Mouse (Mus musculus) liver, embryonic 11.5 days (tissue): ENCODE data around the gene Clcn6. TPM values are rescaled to one million over a fixed set of nuclear protein-coding genes. Genes with fewer than 3 reads are reported as not detected.

ENCODE experiments used
- ATAC-seq: fragments of 200-750 bp; cut with Nextera tagmentation; replicated peaks from 2 replicates; pipeline ENCODE4 v1.8.0; 2017; ENCODE audit warnings: moderate number of reproducible peaks, mild to moderate bottlenecking, moderate TSS enrichment, moderate library complexity; ENCODE audit not compliant: low FRiP score
- DNase-seq: peaks from one replicate; pipeline ENCODE4 v3.0.0-alpha.2; 2017; ENCODE audit warnings: low spot score
- H3K27ac ChIP-seq: fragments of 300-500 bp; sonication (generic); 2 replicates; pipeline ENCODE4 v1.5.1; 2014; ENCODE audit warnings: mild to moderate bottlenecking, low read depth, low read length, control low read depth
- H3K27me3 ChIP-seq: fragments of 300-500 bp; sonication (generic); replicated peaks from 2 replicates; pipeline ENCODE4 v1.6.1; 2014; ENCODE audit warnings: low read length, mixed read lengths; ENCODE audit not compliant: control insufficient read depth, insufficient read depth
- H3K36me3 ChIP-seq: fragments of 300-500 bp; sonication (generic); 2 replicates; pipeline ENCODE4 v1.6.1; 2014; ENCODE audit warnings: mild to moderate bottlenecking, low read length, moderate library complexity, mixed read lengths; ENCODE audit not compliant: control insufficient read depth, insufficient read depth
- H3K4me1 ChIP-seq: fragments of 300-500 bp; sonication (generic); replicated peaks from 2 replicates; pipeline ENCODE4 v1.6.1; 2014; ENCODE audit warnings: low read length, mixed read lengths; ENCODE audit not compliant: control insufficient read depth, insufficient read depth
- H3K4me2 ChIP-seq: fragments of 300-500 bp; sonication (generic); 2 replicates; pipeline ENCODE4 v1.6.1; 2014; ENCODE audit warnings: mild to moderate bottlenecking, control low read depth, moderate library complexity
- H3K4me3 ChIP-seq: fragments of 300-500 bp; sonication (generic); 2 replicates; pipeline ENCODE4 v1.5.1; 2014; ENCODE audit warnings: low read depth, low read length, control low read depth
- H3K9ac ChIP-seq: fragments of 300-500 bp; sonication (generic); 2 replicates; pipeline ENCODE4 v1.6.1; 2014; ENCODE audit warnings: low read depth, low read length, control low read depth
- H3K9me3 ChIP-seq: fragments of 300-500 bp; sonication (generic); 2 replicates; pipeline ENCODE4 v1.6.1; 2016; ENCODE audit warnings: low read length, inconsistent platforms, mixed read lengths; ENCODE audit not compliant: control insufficient read depth
- WGBS: fragments of 180-500 bp; shearing (Covaris S2); extraction: QIAGEN DNeasy Blood & Tissue Kit; methylation state at CpG from one replicate; pipeline ENCODE4 v1.1.7; 2014; 5-methylcytosine and 5-hydroxymethylcytosine counted together
- polyA plus RNA-seq: library from polyadenylated mRNA; unstranded; fragments of >200 nt; fragmentation: Nextera tagmentation; extraction: Ambion mirVana; gene quantifications from 2 replicates; pipeline ENCODE4 v1.2.1, GENCODE M21; 2014

The Clcn6 gene
- polyA plus RNA-seq, 1 experiment from 2014 or later = 2.4 TPM

- Histone ChIP-seq H3K27me3 (no peaks in the 10 kb centered on the region), H3K9ac (no peak overlapping the region), H3K36me3 (peaks cover 18% of the 10 kb centered on the region), H3K4me2 (no peak overlapping the region), H3K27ac (no peak overlapping the region), H3K4me1 (peaks cover 5% of the 10 kb centered on the region), H3K9me3 (no peaks in the 10 kb centered on the region), H3K4me3 (no peak overlapping the region)
- ATAC-seq = no peak
- WGBS = 88% methylated on average over 9 of the region's 9 CpGs
- DNase-seq = no peak
These were observed 19.7 kb upstream of the Clcn6 start for GRCm38 (mm10) chr4:148058218-148058819.

GRCm38 (mm10) chr4:148057661-148058209, 19.1 kb upstream of the Clcn6 start:
- no peaks in the 10 kb centered on the region for H3K9me3 ChIP-seq
- WGBS = 66% methylated on average over 5 of the region's 5 CpGs
- no peaks in the 10 kb centered on the region for H3K27me3 ChIP-seq
- DNase-seq (no peak), ATAC-seq (no peak)
- H3K36me3 ChIP-seq = peaks cover 18% of the 10 kb centered on the region
- no peak overlapping the region for H3K27ac ChIP-seq
- H3K4me1 ChIP-seq = peaks cover 5% of the 10 kb centered on the region
- H3K4me2 ChIP-seq = no peak overlapping the region
- H3K4me3 ChIP-seq = no peak overlapping the region
- no peak overlapping the region for H3K9ac ChIP-seq

GRCm38 (mm10) chr4:148056801-148057200, 18.2 kb upstream of the Clcn6 start:
- WGBS = 84% methylated on average over 4 of the region's 4 CpGs
- H3K4me2 ChIP-seq = no peak overlapping the region

GRCm38 (mm10) chr4:148056246-148056645, 17.6 kb upstream of the Clcn6 start:
- H3K9ac ChIP-seq = no peak overlapping the region
- 84% methylated on average over 7 of the region's 7 CpGs for WGBS
- ATAC-seq (no peak), DNase-seq (no peak)
- H3K27ac ChIP-seq = no peak overlapping the region
- no peaks in the 10 kb centered on the region for H3K9me3 ChIP-seq
- peaks cover 31% of the 10 kb centered on the region for H3K36me3 ChIP-seq
- H3K27me3 ChIP-seq = no peaks in the 10 kb centered on the region
- peaks cover 5% of the 10 kb centered on the region for H3K4me1 ChIP-seq
- H3K4me2 ChIP-seq = no peak overlapping the region
- no peak overlapping the region for H3K4me3 ChIP-seq

More at GRCm38 (mm10) chr4:148056801-148057200, 18.2 kb upstream of the Clcn6 start:
- Histone ChIP-seq H3K27me3 (no peaks in the 10 kb centered on the region), H3K4me3 (no peak overlapping the region), H3K36me3 (peaks cover 26% of the 10 kb centered on the region), H3K9ac (no peak overlapping the region), H3K9me3 (no peaks in the 10 kb centered on the region), H3K27ac (0 out of 2 replicates have a peak overlapping the region, but pooled peaks have one; percentile 33), H3K4me1 (peaks cover 5% of the 10 kb centered on the region)
- ATAC-seq (no peak), DNase-seq (no peak)

GRCm38 (mm10) chr4:148054961-148055695, 16.5 kb upstream of the Clcn6 start:
- no peaks in the 10 kb centered on the region for H3K9me3 ChIP-seq
- H3K9ac ChIP-seq = no peak overlapping the region
- DNase-seq (no peak), ATAC-seq (no peak)
- H3K4me3 ChIP-seq = no peak overlapping the region
- H3K36me3 ChIP-seq = peaks cover 35% of the 10 kb centered on the region
- no peaks in the 10 kb centered on the region for H3K27me3 ChIP-seq
- no peak overlapping the region for H3K27ac ChIP-seq
- peaks cover 1% of the 10 kb centered on the region; the same call in 1 of the 2 replicates for H3K4me1 ChIP-seq
- WGBS = 90% methylated on average over 21 of the region's 21 CpGs
- H3K4me2 ChIP-seq = no peak overlapping the region

GRCm38 (mm10) chr4:148053417-148053920, 14.8 kb upstream of the Clcn6 start:
- WGBS = 91% methylated on average over 12 of the region's 12 CpGs
- no peak overlapping the region for H3K9ac ChIP-seq
- H3K4me1 ChIP-seq = no peaks in the 10 kb centered on the region; the same call in 1 of the 2 replicates
- no peaks in the 10 kb centered on the region for H3K27me3 ChIP-seq
- ATAC-seq (no peak), DNase-seq (no peak)
- no peak overlapping the region for H3K27ac ChIP-seq
- no peak overlapping the region for H3K4me3 ChIP-seq
- no peak overlapping the region for H3K4me2 ChIP-seq
- no peaks in the 10 kb centered on the region for H3K9me3 ChIP-seq
- peaks cover 39% of the 10 kb centered on the region for H3K36me3 ChIP-seq

DNA sequence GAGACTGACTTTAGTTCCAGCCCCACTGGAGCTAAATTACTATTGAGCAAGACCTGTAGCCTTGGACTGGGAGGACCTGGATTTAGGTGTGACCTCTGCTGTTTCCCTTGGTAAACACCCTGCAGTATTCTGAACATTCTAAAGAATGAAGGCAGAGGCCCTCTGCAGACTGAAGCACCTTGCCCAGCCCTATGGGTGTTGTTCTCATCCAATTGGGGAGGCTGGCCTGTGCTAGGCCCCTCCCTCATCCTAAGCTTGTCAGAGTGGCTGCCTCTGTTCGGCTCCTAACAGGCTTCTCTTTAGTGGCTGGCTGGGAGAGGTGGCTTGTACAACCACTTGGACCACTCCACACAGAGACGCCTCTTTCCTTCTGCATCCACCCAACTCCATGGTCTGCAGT, 14.4 kb upstream of the Clcn6 start:
- no peaks in the 10 kb centered on the region for H3K27me3 ChIP-seq
- ATAC-seq (no peak), DNase-seq (no peak)
- peaks cover 3% of the 10 kb centered on the region; the same call in 1 of the 2 replicates for H3K4me1 ChIP-seq
- peaks cover 42% of the 10 kb centered on the region for H3K36me3 ChIP-seq
- no peak overlapping the region for H3K27ac ChIP-seq
- 72% methylated on average over 2 of the region's 2 CpGs for WGBS
- H3K4me2 ChIP-seq = no peak overlapping the region
- H3K9ac ChIP-seq = no peak overlapping the region
- no peak overlapping the region for H3K4me3 ChIP-seq
- H3K9me3 ChIP-seq = no peaks in the 10 kb centered on the region

DNA sequence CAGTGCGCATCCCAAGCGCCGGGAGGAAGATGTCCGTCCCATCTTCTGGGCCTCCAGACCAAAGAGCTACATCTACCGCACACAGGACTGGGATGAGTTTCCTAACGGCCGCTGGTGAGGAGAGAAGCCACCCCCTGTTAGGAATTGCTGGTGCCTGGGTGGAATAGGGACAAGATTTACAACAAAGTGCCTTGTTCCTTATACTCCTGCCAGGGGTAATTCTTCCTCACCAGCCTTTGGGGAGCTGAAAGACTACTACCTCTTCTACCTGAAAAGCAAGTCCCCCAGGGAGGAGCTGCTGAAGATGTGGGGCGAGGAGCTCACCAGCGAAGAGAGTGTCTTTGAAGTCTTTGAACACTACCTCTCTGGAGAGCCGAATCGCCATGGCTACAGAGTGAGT, 13.3 kb upstream of the Clcn6 start:
- Histone ChIP-seq H3K4me2 (no peak overlapping the region), H3K4me3 (no peak overlapping the region), H3K4me1 (peaks cover 12% of the 10 kb centered on the region), H3K9ac (no peak overlapping the region), H3K27ac (no peak overlapping the region), H3K27me3 (no peaks in the 10 kb centered on the region), H3K36me3 (peaks cover 42% of the 10 kb centered on the region), H3K9me3 (no peaks in the 10 kb centered on the region)
- DNase-seq = no peak
- 92% methylated on average over 11 of the region's 11 CpGs for WGBS
- no peak for ATAC-seq
